Mouse (Mus musculus): ENCODE results near the gene Lhpp. TPM values are rescaled to one million over a fixed set of nuclear protein-coding genes. Genes with fewer than 3 reads are reported as not detected.

Lhpp gene
- polyA plus RNA-seq, 1 experiment from 2014 or later: 20.4 TPM

DNA sequence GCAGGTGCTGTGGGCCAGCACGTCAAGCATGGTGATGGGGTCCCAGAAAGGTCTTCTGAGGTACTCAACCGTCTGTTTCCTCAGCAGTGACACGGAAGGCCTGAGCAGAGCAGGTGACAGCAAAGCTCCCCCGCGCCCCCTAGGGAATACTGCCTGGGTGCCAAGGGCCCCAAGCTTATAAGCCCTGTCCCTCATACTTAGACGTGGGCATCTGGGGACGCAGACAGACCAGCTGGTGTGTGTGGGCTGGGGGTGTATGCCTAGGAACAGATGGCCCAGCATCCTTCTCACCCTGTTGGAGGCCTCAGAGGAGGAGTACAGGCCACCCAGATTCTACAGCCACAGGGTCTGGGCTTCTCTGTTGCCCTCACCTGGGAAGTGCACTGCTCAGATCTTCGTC is 110.1 kb downstream of the Lhpp start:
- DNase-seq (ENCODE audit: low spot score): no peak
- Histone ChIP-seq H3K4me2 (replicated peaks; ENCODE audit: low read depth, low read length) (no peak overlapping the region), H3K9me3 (ENCODE audit: control insufficient read depth, low read length) (no peaks in the 10 kb centered on the region), H3K9ac (ENCODE audit: low read depth, low read length) (no peak overlapping the region), H3K4me1 (replicated peaks; ENCODE audit: control insufficient read depth, insufficient read depth, low read length) (no peaks in the 10 kb centered on the region), H3K36me3 (ENCODE audit: control insufficient read depth, insufficient read depth, low read length) (no peaks in the 10 kb centered on the region), H3K27me3 (ENCODE audit: control insufficient read depth, insufficient read depth, low read length) (no peaks in the 10 kb centered on the region), H3K4me3 (ENCODE audit: low read depth, low read length) (no peak overlapping the region), H3K27ac (ENCODE audit: low read depth, low read length) (no peak overlapping the region)
- no peak for ATAC-seq (ENCODE audit: low FRiP score)
- WGBS: 84% methylated on average over 8 of the region's 8 CpGs

DNA sequence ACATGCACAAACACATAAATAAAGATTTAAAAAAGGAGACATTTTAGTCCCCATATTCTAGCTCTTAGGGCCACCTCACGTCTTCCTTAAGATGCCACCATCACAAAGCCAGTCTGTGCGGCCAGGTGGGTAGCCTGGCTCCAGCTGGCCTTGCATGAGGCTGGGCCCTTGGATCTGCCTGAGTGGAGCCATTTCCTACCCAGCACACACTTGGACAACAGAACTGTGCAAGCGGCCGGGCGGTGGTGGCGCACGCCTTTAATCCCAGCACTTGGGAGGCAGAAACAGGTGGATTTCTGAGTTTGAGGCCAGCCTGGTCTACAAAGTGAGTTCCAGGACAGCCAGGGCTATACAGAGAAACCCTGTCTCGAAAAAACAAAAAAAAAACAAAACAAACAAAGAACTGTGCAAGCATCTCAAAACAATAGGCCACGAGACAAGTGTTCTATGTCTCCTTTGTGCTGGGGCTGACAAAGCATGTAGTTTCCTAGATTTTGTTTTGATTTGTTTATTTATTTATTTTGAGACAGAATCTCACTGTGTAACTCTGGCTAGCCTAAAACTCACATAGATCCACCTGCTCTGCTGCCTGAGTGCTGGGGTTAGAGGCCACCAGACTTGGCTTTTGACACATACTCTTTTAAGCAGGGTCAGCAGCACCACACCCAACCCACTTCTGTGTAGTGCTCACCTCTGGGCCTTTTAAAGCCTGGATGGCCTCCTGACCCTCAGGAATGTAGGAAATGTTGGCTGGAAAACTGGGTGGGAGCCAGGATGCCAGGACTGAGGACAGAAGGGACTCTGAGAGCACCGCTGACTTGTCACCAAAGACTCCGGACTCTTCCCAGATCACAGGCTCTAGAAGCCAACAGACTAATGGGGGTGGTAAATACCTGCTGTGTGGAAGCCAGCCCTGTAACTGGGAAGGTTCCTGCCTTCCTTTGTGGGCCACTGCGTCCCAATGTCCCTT is 112.2 kb downstream of the Lhpp start:
- WGBS: 86% methylated on average over 12 of the region's 12 CpGs
- no peaks in the 10 kb centered on the region; the same call in 1 of the 2 replicates for H3K4me1 ChIP-seq (replicated peaks; ENCODE audit: control insufficient read depth, insufficient read depth, low read length)

DNA sequence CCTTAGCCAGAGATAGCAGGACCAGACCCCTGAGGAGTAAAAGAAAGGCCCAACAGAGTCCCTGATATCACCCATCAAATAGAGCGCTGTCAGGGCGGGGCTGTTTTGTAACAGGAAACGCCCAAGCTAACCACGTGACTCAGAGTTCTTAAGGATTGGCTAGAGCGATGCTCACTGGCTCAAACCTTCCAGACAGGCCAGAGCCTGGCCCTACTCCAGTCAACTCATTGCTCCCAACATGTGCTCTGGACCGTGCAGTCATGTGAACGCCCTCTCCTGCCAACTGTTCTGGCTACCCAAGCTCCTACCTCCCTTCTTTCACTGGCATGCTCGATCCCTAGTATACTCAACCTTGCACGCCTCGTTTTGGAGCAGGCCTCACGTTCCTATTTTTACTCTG is 113.5 kb downstream of the Lhpp start:
- H3K27me3 ChIP-seq (ENCODE audit: control insufficient read depth, insufficient read depth, low read length): no peaks in the 10 kb centered on the region
- ATAC-seq (ENCODE audit: low FRiP score) (no peak), DNase-seq (ENCODE audit: low spot score) (no peak)
- H3K36me3 ChIP-seq (ENCODE audit: control insufficient read depth, insufficient read depth, low read length): no peaks in the 10 kb centered on the region
- no peaks in the 10 kb centered on the region for H3K9me3 ChIP-seq (ENCODE audit: control insufficient read depth, low read length)
- no peak overlapping the region for H3K4me3 ChIP-seq (ENCODE audit: low read depth, low read length)
- WGBS: 90% methylated on average over 11 of the region's 11 CpGs
- no peak overlapping the region for H3K9ac ChIP-seq (ENCODE audit: low read depth, low read length)
- H3K4me1 ChIP-seq (replicated peaks; ENCODE audit: control insufficient read depth, insufficient read depth, low read length): no peaks in the 10 kb centered on the region; the same call in 1 of the 2 replicates
- H3K4me2 ChIP-seq (replicated peaks; ENCODE audit: low read depth, low read length): no peak overlapping the region
- no peak overlapping the region for H3K27ac ChIP-seq (ENCODE audit: low read depth, low read length)

More for the DNA sequence above, 112.2 kb downstream of the Lhpp start:
- Histone ChIP-seq H3K9ac (ENCODE audit: low read depth, low read length) (no peak overlapping the region), H3K36me3 (ENCODE audit: control insufficient read depth, insufficient read depth, low read length) (no peaks in the 10 kb centered on the region), H3K9me3 (ENCODE audit: control insufficient read depth, low read length) (no peaks in the 10 kb centered on the region), H3K4me3 (ENCODE audit: low read depth, low read length) (no peak overlapping the region), H3K27me3 (ENCODE audit: control insufficient read depth, insufficient read depth, low read length) (no peaks in the 10 kb centered on the region), H3K27ac (ENCODE audit: low read depth, low read length) (no peak overlapping the region), H3K4me2 (replicated peaks; ENCODE audit: low read depth, low read length) (no peak overlapping the region)
- no peak for DNase-seq (ENCODE audit: low spot score)
- ATAC-seq (ENCODE audit: low FRiP score): no peak

DNA sequence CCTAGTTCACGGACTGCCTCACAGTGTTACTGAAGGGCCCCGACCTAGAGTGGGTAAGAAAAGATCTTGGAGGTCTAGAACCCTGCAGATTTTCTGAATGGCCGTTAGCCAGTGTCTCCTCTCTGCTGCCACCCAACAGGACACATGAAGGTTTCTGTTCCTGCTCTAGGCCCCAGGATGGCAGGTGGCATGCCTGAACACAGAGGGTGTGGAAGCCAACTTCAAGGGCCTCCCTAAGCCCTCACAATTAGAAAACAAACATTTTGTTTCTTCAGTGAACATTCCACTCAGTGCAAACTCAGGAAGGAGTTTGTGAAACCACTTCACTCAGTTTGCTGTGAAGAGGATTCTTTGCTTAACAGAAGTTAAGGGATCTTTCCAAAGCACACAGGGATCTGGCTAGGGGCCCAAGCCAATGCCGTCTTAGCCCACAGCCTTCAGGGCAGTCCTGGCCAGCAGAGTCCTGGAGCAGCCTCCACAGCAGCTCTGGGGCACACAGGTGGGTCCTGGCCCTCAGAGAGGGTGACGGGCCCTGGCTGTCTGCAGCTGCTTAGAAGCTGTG is 114.1 kb downstream of the Lhpp start:
- 94% methylated on average over 5 of the region's 5 CpGs for WGBS
- ATAC-seq (ENCODE audit: low FRiP score): no peak

DNA sequence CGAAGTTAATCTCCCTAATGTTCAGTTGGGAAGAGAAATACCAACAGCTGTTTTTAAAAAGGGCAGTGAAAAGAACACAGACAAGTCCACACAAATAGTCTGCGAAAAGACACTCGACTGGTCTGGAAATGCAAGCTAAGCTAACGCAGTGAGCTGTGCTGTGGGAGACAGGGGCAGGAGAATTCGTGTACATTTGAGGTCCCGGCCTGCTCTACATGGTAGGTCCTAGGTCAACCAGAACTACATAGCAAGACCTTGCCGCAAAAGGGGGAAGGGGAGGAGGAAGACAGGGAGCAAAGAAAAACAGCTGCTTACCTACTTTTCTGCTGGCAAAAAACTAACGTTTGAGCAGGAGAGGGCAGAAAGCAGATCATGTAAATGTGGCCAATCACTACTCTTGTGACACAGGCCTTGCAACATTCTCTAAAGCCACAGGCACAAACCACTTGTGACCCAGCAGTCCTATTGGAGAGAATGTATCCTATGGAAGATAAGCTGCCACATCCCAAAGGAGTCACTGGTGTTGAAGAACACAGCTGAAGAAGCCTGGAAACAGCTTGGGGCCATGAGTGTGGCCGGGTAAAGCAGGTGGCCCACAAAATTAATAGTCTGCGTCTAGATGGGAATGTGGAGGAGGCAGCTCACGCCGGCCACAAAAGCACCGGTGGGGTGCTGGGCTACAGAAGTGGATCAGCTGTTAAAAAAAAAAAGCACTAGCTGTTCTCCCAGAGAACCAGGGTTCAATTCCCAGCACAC is 115.8 kb downstream of the Lhpp start:
- no peak overlapping the region for H3K4me3 ChIP-seq (ENCODE audit: low read depth, low read length)
- H3K27ac ChIP-seq (ENCODE audit: low read depth, low read length): no peak overlapping the region; the same call in 1 of the 2 replicates
- WGBS: 81% methylated on average over 13 of the region's 13 CpGs
- no peaks in the 10 kb centered on the region for H3K27me3 ChIP-seq (ENCODE audit: control insufficient read depth, insufficient read depth, low read length)
- no peaks in the 10 kb centered on the region for H3K9me3 ChIP-seq (ENCODE audit: control insufficient read depth, low read length)
- no peak overlapping the region for H3K9ac ChIP-seq (ENCODE audit: low read depth, low read length)
- peaks cover 2% of the 10 kb centered on the region; the same call in 1 of the 2 replicates for H3K4me1 ChIP-seq (replicated peaks; ENCODE audit: control insufficient read depth, insufficient read depth, low read length)
- no peak for DNase-seq (ENCODE audit: low spot score)
- no peaks in the 10 kb centered on the region for H3K36me3 ChIP-seq (ENCODE audit: control insufficient read depth, insufficient read depth, low read length)
- ATAC-seq (ENCODE audit: low FRiP score): no peak
- no peak overlapping the region for H3K4me2 ChIP-seq (replicated peaks; ENCODE audit: low read depth, low read length)

More for the DNA sequence above, 114.1 kb downstream of the Lhpp start:
- H3K4me1 ChIP-seq (replicated peaks; ENCODE audit: control insufficient read depth, insufficient read depth, low read length): no peaks in the 10 kb centered on the region; the same call in 1 of the 2 replicates
- no peaks in the 10 kb centered on the region for H3K27me3 ChIP-seq (ENCODE audit: control insufficient read depth, insufficient read depth, low read length)
- no peak for DNase-seq (ENCODE audit: low spot score)
- no peak overlapping the region for H3K27ac ChIP-seq (ENCODE audit: low read depth, low read length)
- no peak overlapping the region for H3K4me2 ChIP-seq (replicated peaks; ENCODE audit: low read depth, low read length)
- H3K4me3 ChIP-seq (ENCODE audit: low read depth, low read length): no peak overlapping the region
- no peaks in the 10 kb centered on the region for H3K9me3 ChIP-seq (ENCODE audit: control insufficient read depth, low read length)
- no peak overlapping the region for H3K9ac ChIP-seq (ENCODE audit: low read depth, low read length)
- H3K36me3 ChIP-seq (ENCODE audit: control insufficient read depth, insufficient read depth, low read length): no peaks in the 10 kb centered on the region

DNA sequence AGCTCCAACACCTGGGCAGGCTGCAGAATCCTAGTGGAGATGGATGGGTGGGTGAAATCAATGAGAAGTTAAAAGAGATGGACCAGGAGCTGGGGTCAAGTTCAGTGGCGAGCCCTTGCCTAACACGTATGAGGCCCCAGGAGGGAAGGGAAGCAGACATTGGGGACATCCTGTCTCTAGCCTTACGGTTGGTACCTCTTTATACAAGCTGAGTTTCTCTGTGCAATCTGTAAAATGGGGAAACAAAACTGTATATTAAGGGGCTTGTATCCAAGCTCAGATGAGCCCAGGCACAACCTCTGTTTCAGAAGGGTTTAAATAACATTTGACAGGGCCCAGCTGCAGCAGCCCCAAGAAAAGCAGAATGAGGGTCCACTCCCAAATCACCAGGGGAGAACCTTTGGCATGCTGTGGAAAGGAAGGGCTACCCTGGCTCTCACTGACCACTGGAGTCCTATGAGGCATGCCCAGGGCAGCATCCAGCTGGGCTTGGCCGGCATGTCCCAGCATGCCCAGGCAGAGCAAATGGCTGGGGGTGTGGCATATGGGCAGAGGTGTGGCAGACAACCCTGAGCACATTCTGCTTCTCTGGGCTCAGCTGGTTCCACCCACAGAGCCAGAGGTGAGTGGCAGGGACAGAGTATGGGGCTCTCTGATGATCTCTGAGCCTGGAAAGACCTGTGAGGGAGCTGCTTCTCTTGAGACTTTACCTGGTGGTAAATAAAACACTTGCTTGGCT is 118.8 kb downstream of the Lhpp start:
- H3K36me3 ChIP-seq (ENCODE audit: control insufficient read depth, insufficient read depth, low read length): no peaks in the 10 kb centered on the region
- DNase-seq (ENCODE audit: low spot score) (no peak), ATAC-seq (ENCODE audit: low FRiP score) (no peak)
- H3K27ac ChIP-seq (ENCODE audit: low read depth, low read length): no peak overlapping the region
- no peaks in the 10 kb centered on the region for H3K9me3 ChIP-seq (ENCODE audit: control insufficient read depth, low read length)
- H3K4me2 ChIP-seq (replicated peaks; ENCODE audit: low read depth, low read length): no peak overlapping the region
- no peak overlapping the region for H3K9ac ChIP-seq (ENCODE audit: low read depth, low read length)
- WGBS: 76% methylated on average over 4 of the region's 4 CpGs
- peaks cover 19% of the 10 kb centered on the region for H3K4me1 ChIP-seq (replicated peaks; ENCODE audit: control insufficient read depth, insufficient read depth, low read length)
- H3K27me3 ChIP-seq (ENCODE audit: control insufficient read depth, insufficient read depth, low read length): no peaks in the 10 kb centered on the region
- no peak overlapping the region for H3K4me3 ChIP-seq (ENCODE audit: low read depth, low read length)

DNA sequence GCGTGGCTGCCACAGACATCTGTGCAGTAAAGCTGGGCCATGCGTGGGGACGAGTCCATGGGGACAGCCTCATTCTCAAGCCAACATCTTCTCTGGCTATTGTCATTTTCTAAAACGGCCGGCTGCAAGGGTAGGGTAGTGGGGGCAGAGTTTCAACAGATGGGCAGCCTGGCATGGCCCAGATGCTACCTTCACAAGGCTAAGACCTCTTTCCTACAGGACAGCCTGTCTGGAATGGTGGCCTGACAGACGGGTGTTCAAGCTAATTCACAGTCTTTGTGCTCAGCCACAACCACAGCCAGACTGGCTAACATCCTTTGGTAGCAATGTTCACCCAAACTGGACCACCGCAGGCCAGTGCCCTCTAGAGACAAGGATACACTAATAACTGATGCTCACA is 120.1 kb downstream of the Lhpp start:
- Histone ChIP-seq H3K27ac (ENCODE audit: low read depth, low read length) (no peak overlapping the region), H3K4me3 (ENCODE audit: low read depth, low read length) (no peak overlapping the region), H3K9ac (ENCODE audit: low read depth, low read length) (no peak overlapping the region), H3K4me1 (replicated peaks; ENCODE audit: control insufficient read depth, insufficient read depth, low read length) (peaks cover 21% of the 10 kb centered on the region), H3K36me3 (ENCODE audit: control insufficient read depth, insufficient read depth, low read length) (no peaks in the 10 kb centered on the region), H3K27me3 (ENCODE audit: control insufficient read depth, insufficient read depth, low read length) (no peaks in the 10 kb centered on the region), H3K9me3 (ENCODE audit: control insufficient read depth, low read length) (no peaks in the 10 kb centered on the region), H3K4me2 (replicated peaks; ENCODE audit: low read depth, low read length) (no peak overlapping the region)
- DNase-seq (ENCODE audit: low spot score) (no peak), ATAC-seq (ENCODE audit: low FRiP score) (no peak)
- 76% methylated on average over 7 of the region's 7 CpGs for WGBS

DNA sequence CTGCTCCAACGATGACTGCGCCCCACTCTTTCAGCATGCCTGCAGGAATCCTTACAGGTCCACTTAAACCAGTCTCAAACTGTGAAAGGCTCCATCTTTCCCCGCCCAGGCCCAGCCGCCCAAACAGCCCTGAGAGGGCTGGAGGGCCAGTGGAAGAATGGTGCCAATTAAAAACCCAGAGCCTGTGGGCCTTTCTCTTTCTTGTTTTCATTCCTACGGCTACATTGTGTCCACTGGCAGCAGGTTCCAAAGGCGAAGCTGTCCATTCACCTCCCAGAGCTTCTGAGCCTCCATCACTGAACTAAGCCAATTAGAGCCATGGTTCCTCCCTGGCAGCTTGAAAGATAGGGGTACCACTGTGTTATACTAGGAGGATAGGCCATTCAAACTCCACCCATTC is 121.1 kb downstream of the Lhpp start:
- 42% methylated on average over 6 of the region's 6 CpGs for WGBS
- Histone ChIP-seq H3K36me3 (ENCODE audit: control insufficient read depth, insufficient read depth, low read length) (no peaks in the 10 kb centered on the region), H3K9ac (ENCODE audit: low read depth, low read length) (no peak overlapping the region), H3K27ac (ENCODE audit: low read depth, low read length) (0 out of 2 replicates have a peak overlapping the region, but pooled peaks have one; percentile 12), H3K27me3 (ENCODE audit: control insufficient read depth, insufficient read depth, low read length) (no peaks in the 10 kb centered on the region), H3K9me3 (ENCODE audit: control insufficient read depth, low read length) (no peaks in the 10 kb centered on the region), H3K4me1 (replicated peaks; ENCODE audit: control insufficient read depth, insufficient read depth, low read length) (peaks cover 22% of the 10 kb centered on the region), H3K4me2 (replicated peaks; ENCODE audit: low read depth, low read length) (no peak overlapping the region), H3K4me3 (ENCODE audit: low read depth, low read length) (no peak overlapping the region)
- DNase-seq (ENCODE audit: low spot score) (no peak), ATAC-seq (ENCODE audit: low FRiP score) (no peak)
